19 mouse cellular contexts compared by ENCODE assay signal in genomic region chr9:99425262-99425661, GRCm38 (mm10). TPM values are rescaled to one million over a fixed set of nuclear protein-coding genes. Genes with fewer than 3 reads are reported as not detected.
DNase-seq lines count a peak whose midpoint lies in the region; ATAC-seq and TF ChIP-seq lines count a peak whose summit lies in the region.
"Had no signal": no experiment of that assay in that cellular context is flagged by ENCODE, and none has a peak within 500 bp of the region (broad histone marks: within the 10 kb centered on the region; RNA-seq: fewer than 3 reads in every experiment).

No protein-coding gene starts in this region.

- in situ Hi-C loops in ES-E14 (cut with MboI; ENCODE audit: low sequenced_read_pairs in 2 of 2, unreplicated experiment in 2 of 2) = no loop called here

- no peaks in the 10 kb centered on the region for H3K9me3 ChIP-seq in hindbrain, embryonic 16.5 days (ENCODE audit: control insufficient read depth, low read length)
- H3K9me3 ChIP-seq in hindbrain, embryonic 10.5 days = no peaks in the 10 kb centered on the region
- no peaks in the 10 kb centered on the region for H3K9me3 ChIP-seq in ES-E14 (ENCODE audit: control insufficient read depth, insufficient read depth, low read depth, low read length)
- H3K9me3 ChIP-seq in liver, embryonic 13.5 days (replicated peaks) = no peaks in the 10 kb centered on the region
- H3K9me3 ChIP-seq: embryonic facial prominence, embryonic 15.5 days; midbrain, embryonic 12.5 days had no signal

- no peak overlapping the region for H3K27ac ChIP-seq in hindbrain, embryonic 16.5 days (ENCODE audit: low read depth, low read length)
- H3K27ac ChIP-seq in hindbrain, embryonic 10.5 days = no peak overlapping the region
- peak overlapping the region; percentile 52 for H3K27ac ChIP-seq in layer of hippocampus, adult 2 months
- peak overlapping the region; percentile 51; the same call in 1 of the 2 replicates for H3K27ac ChIP-seq in ES-E14 (ENCODE audit: insufficient read depth, low read depth, low read length, poor library complexity, severe bottlenecking)
- H3K27ac ChIP-seq in liver, embryonic 13.5 days = peak overlapping the region; percentile 13
- H3K27ac ChIP-seq: embryonic facial prominence, embryonic 15.5 days; liver, embryonic 14.5 days; midbrain, embryonic 12.5 days; stomach, postnatal 0 days had no signal

- WGBS in hindbrain, embryonic 16.5 days = 61% methylated on average over 9 of the region's 9 CpGs
- 69% methylated on average over 9 of the region's 9 CpGs for WGBS in hindbrain, embryonic 10.5 days
- 61% methylated on average over 9 of the region's 9 CpGs for WGBS in liver, embryonic 13.5 days (ENCODE audit: insufficient replicate concordance)

- no peak overlapping the region for H3K9ac ChIP-seq in hindbrain, embryonic 16.5 days (ENCODE audit: low read depth, low read length)
- H3K9ac ChIP-seq in ES-E14 (ENCODE audit: insufficient read depth, low read depth, low read length, poor library complexity, severe bottlenecking) = peak overlapping the region; percentile 38; the same call in 1 of the 2 replicates
- H3K9ac ChIP-seq in liver, embryonic 13.5 days = no peak overlapping the region
- H3K9ac ChIP-seq: embryonic facial prominence, embryonic 15.5 days; liver, embryonic 14.5 days; midbrain, embryonic 12.5 days had no signal

- no peaks in the 10 kb centered on the region for H3K36me3 ChIP-seq in hindbrain, embryonic 16.5 days (ENCODE audit: control insufficient read depth, insufficient read depth, low read length)
- no peaks in the 10 kb centered on the region for H3K36me3 ChIP-seq in hindbrain, embryonic 10.5 days
- no peaks in the 10 kb centered on the region for H3K36me3 ChIP-seq in ES-E14 (ENCODE audit: control insufficient read depth, insufficient read depth, low read length, poor library complexity, severe bottlenecking)
- no peaks in the 10 kb centered on the region for H3K36me3 ChIP-seq in liver, embryonic 13.5 days
- H3K36me3 ChIP-seq: embryonic facial prominence, embryonic 15.5 days; midbrain, embryonic 12.5 days had no signal

- no peak overlapping the region for H3K4me2 ChIP-seq in hindbrain, embryonic 16.5 days (ENCODE audit: low read length)
- no peak overlapping the region for H3K4me2 ChIP-seq in liver, embryonic 13.5 days
- H3K4me2 ChIP-seq: embryonic facial prominence, embryonic 15.5 days; midbrain, embryonic 12.5 days had no signal

- H3K4me1 ChIP-seq in hindbrain, embryonic 16.5 days (ENCODE audit: control insufficient read depth, insufficient read depth, low read depth, low read length) = peaks cover 19% of the 10 kb centered on the region
- peaks cover 34% of the 10 kb centered on the region for H3K4me1 ChIP-seq in hindbrain, embryonic 10.5 days (replicated peaks)
- peaks cover 28 to 44% of the 10 kb centered on the region in 2 experiments for H3K4me1 ChIP-seq in ES-E14 (ENCODE audit: control insufficient read depth in 2 of 2, insufficient read depth in 2 of 2, low read length in 2 of 2, poor library complexity in 1 of 2)
- H3K4me1 ChIP-seq in liver, embryonic 13.5 days (replicated peaks) = peaks cover 33% of the 10 kb centered on the region

- H3K4me3 ChIP-seq in hindbrain, embryonic 16.5 days (ENCODE audit: low read length) = no peak overlapping the region
- no peak overlapping the region for H3K4me3 ChIP-seq in hindbrain, embryonic 10.5 days
- H3K4me3 ChIP-seq in layer of hippocampus, adult 2 months = no peak overlapping the region
- H3K4me3 ChIP-seq in ES-E14 (ENCODE audit: insufficient read depth in 1 of 2, low read depth in 1 of 2, low read length in 2 of 2, poor library complexity in 1 of 2, severe bottlenecking in 1 of 2) = no peak overlapping the region; a peak in 2 of 4 replicates
- no peak overlapping the region for H3K4me3 ChIP-seq in liver, embryonic 13.5 days (replicated peaks)
- H3K4me3 ChIP-seq: embryonic facial prominence, embryonic 15.5 days; midbrain, embryonic 12.5 days had no signal

- peak; percentile 38; the same call in 1 of the 2 replicates for ATAC-seq in hindbrain, embryonic 16.5 days
- ATAC-seq in liver, embryonic 13.5 days (ENCODE audit: low read depth) = no peak

- no peak for DNase-seq in hindbrain, embryonic 10.5 days (ENCODE audit: low spot score)
- no peak for DNase-seq in layer of hippocampus, adult 2 months (ENCODE audit: low spot score in 2 of 2)
- no peak for DNase-seq in layer of hippocampus, adult 9-11 months
- DNase-seq in ES-E14 (ENCODE audit: low read depth, low spot score) = no peak
- DNase-seq in liver, embryonic 13.5 days = no peak
- no peak for DNase-seq in urinary bladder, postnatal 4 days (ENCODE audit: low spot score in 2 of 2)
- DNase-seq: adrenal gland, adult 2 months; cerebellum, adult 8-10 months; lung, postnatal 36 days; right cerebral cortex, postnatal 14 days; thymus, postnatal 36 days had no signal

- TF ChIP-seq CTCF in layer of hippocampus, adult 2 months (conservative IDR thresholded peaks at IDR 0.05) = no peak

- no peaks in the 10 kb centered on the region for H3K27me3 ChIP-seq in hindbrain, embryonic 16.5 days (replicated peaks; ENCODE audit: control insufficient read depth, insufficient read depth, low read length)
- no peaks in the 10 kb centered on the region for H3K27me3 ChIP-seq in hindbrain, embryonic 10.5 days (ENCODE audit: insufficient read depth, poor library complexity, severe bottlenecking)
- H3K27me3 ChIP-seq in liver, embryonic 13.5 days = no peaks in the 10 kb centered on the region
- H3K27me3 ChIP-seq: embryonic facial prominence, embryonic 15.5 days; midbrain, embryonic 12.5 days had no signal

TF ChIP-seq in ES-E14, 5 proteins besides CTCF, POLR2A, EP300 and RAD21:
- TF ChIP-seq HCFC1 (IDR thresholded peaks at IDR 0.05; ENCODE audit: borderline replicate concordance, insufficient read depth, low read length) (no peak), CHD2 (IDR thresholded peaks at IDR 0.05; ENCODE audit: low read depth, low read length) (no peak), MAFK (IDR thresholded peaks at IDR 0.05; ENCODE audit: insufficient read depth, low read depth, low read length) (no peak), ZC3H11A (IDR thresholded peaks at IDR 0.05; ENCODE audit: borderline replicate concordance, low read depth, low read length) (no peak), ZNF384 (IDR thresholded peaks at IDR 0.05; ENCODE audit: low read depth, low read length) (no peak)

RNA-seq across cellular contexts. Expression of gene Mras, which starts 11.9 kb away (rescaled TPM):
- polyA plus RNA-seq in hindbrain, embryonic 16.5 days (2015; fragmentation: Nextera tagmentation; extraction: Ambion mirVana) = 53.1 and 53.4 TPM in 2 replicates
- 10.9 and 16.0 TPM in 2 replicates for polyA plus RNA-seq in hindbrain, embryonic 10.5 days (2016; fragmentation: Nextera tagmentation; extraction: Ambion mirVana)
- 100 to 1,000 TPM; 138 to 141 TPM for total RNA-seq in layer of hippocampus, adult 2 months (2021)
- 28.5 and 35.5 TPM in 2 replicates for total RNA-seq in ES-E14 (2012; rRNA removed)
- polyA plus RNA-seq in liver, embryonic 13.5 days (2015; fragmentation: Nextera tagmentation; extraction: Ambion mirVana) = 3.2 and 5.5 TPM in 2 replicates
- total RNA-seq: MEL had no signal

RNA-seq across cellular contexts. Expression of gene Nme9, which starts 26.0 kb away (rescaled TPM):
- 0.73 and 1.0 TPM in 2 replicates for polyA plus RNA-seq in hindbrain, embryonic 16.5 days (2015; fragmentation: Nextera tagmentation; extraction: Ambion mirVana)
- polyA plus RNA-seq in hindbrain, embryonic 10.5 days (2016; fragmentation: Nextera tagmentation; extraction: Ambion mirVana) = 1.3 TPM in 1 of 2 replicates, not detected in the other
- under 1 TPM; 0.61 to 0.77 TPM for total RNA-seq in layer of hippocampus, adult 2 months (2021)
- total RNA-seq in ES-E14 (2012; rRNA removed) = 0.48 TPM in 1 of 2 replicates, not detected in the other
- not detected in 2 replicates for polyA plus RNA-seq in liver, embryonic 13.5 days (2015; fragmentation: Nextera tagmentation; extraction: Ambion mirVana)
- total RNA-seq: adrenal gland, adult 2 months had no signal
- polyA plus RNA-seq: adrenal gland, adult 2 months; C2C12; forebrain, embryonic 11.5 days; midbrain, embryonic 12.5 days; stomach, postnatal 0 days had no signal

Comparison
In these comparisons a context has a peak if more than half of its experiments do, and no peak if none do; other contexts are left out.
1. H3K27ac ChIP-seq: peak in layer of hippocampus, adult 2 months (single experiment), ES-E14 (single experiment) and liver, embryonic 13.5 days (single experiment); none in hindbrain, embryonic 16.5 days (single experiment) and hindbrain, embryonic 10.5 days (single experiment).